Mouse (Mus musculus): ENCODE measurements around the gene Slc38a4. TPM values are rescaled to one million over a fixed set of nuclear protein-coding genes. Genes with fewer than 3 reads are reported as not detected.

Slc38a4 gene
- polyA plus RNA-seq, 1 experiment from 2014 or later = 28.6 TPM

Other genes starting within 250 kb of the Slc38a4 start
- gene Pced1b, start 191.2 kb upstream of the Slc38a4 start, polyA plus RNA-seq (2016; fragmentation: Nextera tagmentation; extraction: Ambion mirVana) = 3.4 and 3.5 TPM in 2 replicates
- gene Amigo2, start 191.3 kb upstream of the Slc38a4 start, polyA plus RNA-seq (2016; fragmentation: Nextera tagmentation; extraction: Ambion mirVana) = 5.0 and 5.9 TPM in 2 replicates